ENCODE assay signal across 33 mouse cellular contexts in the genomic region with DNA sequence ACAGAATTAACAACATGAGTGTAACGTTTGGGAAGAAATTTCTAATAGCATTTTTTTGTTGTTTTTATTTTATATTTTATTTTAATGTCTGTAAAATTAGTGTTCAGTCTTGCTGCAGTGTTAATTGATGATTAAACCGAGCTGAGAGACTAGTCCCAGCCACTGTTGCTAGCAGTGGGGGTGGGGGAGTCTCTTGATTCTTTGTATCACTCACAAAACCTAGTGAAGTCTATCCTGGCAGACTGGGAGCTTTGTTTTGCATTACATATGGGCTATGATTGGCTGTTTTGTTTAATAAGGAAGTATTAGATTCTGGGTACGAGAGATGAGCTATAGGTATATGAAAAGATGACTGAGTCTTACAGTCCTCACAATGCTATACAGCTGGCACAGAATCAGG.
"Had no signal": no experiment of that assay in that cellular context is flagged by ENCODE, and none has a peak within 500 bp of the region (broad histone marks: within the 10 kb centered on the region; RNA-seq: fewer than 3 reads in every experiment).

No protein-coding gene starts in this region.

- H3K27me3 ChIP-seq: limb, embryonic 12.5 days; limb, embryonic 13.5 days; limb, embryonic 15.5 days; liver, embryonic 13.5 days; liver, embryonic 15.5 days; lung, embryonic 15.5 days; midbrain, embryonic 12.5 days; midbrain, embryonic 13.5 days; midbrain, embryonic 15.5 days; neural tube, embryonic 12.5 days; neural tube, embryonic 13.5 days had no signal

- H3K9ac ChIP-seq: limb, embryonic 12.5 days; limb, embryonic 13.5 days; limb, embryonic 15.5 days; liver, embryonic 12.5 days; liver, embryonic 13.5 days; liver, embryonic 14.5 days; liver, embryonic 15.5 days; liver, postnatal 0 days; lung, embryonic 14.5 days; lung, embryonic 15.5 days; midbrain, embryonic 12.5 days; midbrain, embryonic 13.5 days; midbrain, embryonic 15.5 days; neural tube, embryonic 12.5 days; neural tube, embryonic 13.5 days had no signal

- H3K27ac ChIP-seq: limb, embryonic 12.5 days; limb, embryonic 13.5 days; limb, embryonic 15.5 days; liver, embryonic 12.5 days; liver, embryonic 13.5 days; liver, embryonic 14.5 days; liver, embryonic 15.5 days; lung, embryonic 15.5 days; macrophage; midbrain, embryonic 10.5 days; midbrain, embryonic 12.5 days; midbrain, embryonic 13.5 days; midbrain, embryonic 15.5 days; neural tube, embryonic 12.5 days; neural tube, embryonic 13.5 days had no signal

- H3K36me3 ChIP-seq: limb, embryonic 10.5 days; limb, embryonic 12.5 days; limb, embryonic 13.5 days; limb, embryonic 15.5 days; liver, embryonic 12.5 days; liver, embryonic 13.5 days; liver, embryonic 15.5 days; lung, embryonic 15.5 days; midbrain, embryonic 10.5 days; midbrain, embryonic 12.5 days; midbrain, embryonic 13.5 days; midbrain, embryonic 15.5 days; neural tube, embryonic 12.5 days; neural tube, embryonic 13.5 days had no signal

- H3K9me3 ChIP-seq: limb, embryonic 10.5 days; limb, embryonic 12.5 days; limb, embryonic 13.5 days; limb, embryonic 15.5 days; liver, embryonic 12.5 days; liver, embryonic 13.5 days; liver, embryonic 15.5 days; lung, embryonic 15.5 days; megakaryocyte, embryonic 14.5 days; midbrain, embryonic 10.5 days; midbrain, embryonic 12.5 days; midbrain, embryonic 13.5 days; midbrain, embryonic 15.5 days; neural tube, embryonic 12.5 days; neural tube, embryonic 13.5 days had no signal

- H3K4me2 ChIP-seq: limb, embryonic 12.5 days; limb, embryonic 13.5 days; limb, embryonic 15.5 days; liver, embryonic 11.5 days; liver, embryonic 12.5 days; liver, embryonic 13.5 days; liver, embryonic 15.5 days; lung, embryonic 14.5 days; lung, embryonic 15.5 days; midbrain, embryonic 11.5 days; midbrain, embryonic 12.5 days; midbrain, embryonic 13.5 days; midbrain, embryonic 15.5 days; neural tube, embryonic 12.5 days; neural tube, embryonic 13.5 days had no signal

- H3K4me1 ChIP-seq: liver, embryonic 12.5 days; liver, embryonic 13.5 days; liver, embryonic 15.5 days; megakaryocyte, embryonic 14.5 days; midbrain, embryonic 15.5 days had no signal

- DNase-seq: left cerebral cortex, postnatal 4 days; liver; liver, embryonic 13.5 days; liver, postnatal 0 days; lung, adult 18-20 months; lung, adult 2 months; lung, embryonic 14.5 days; lung, postnatal 10 days; lung, postnatal 14 days; lung, postnatal 36 days; lung, postnatal 4 days; midbrain, embryonic 14.5 days had no signal

- ATAC-seq: liver, embryonic 12.5 days; liver, postnatal 0 days; lung, postnatal 0 days; midbrain, embryonic 13.5 days; midbrain, embryonic 15.5 days; midbrain, embryonic 16.5 days had no signal

- H3K4me3 ChIP-seq: limb, embryonic 10.5 days; limb, embryonic 12.5 days; limb, embryonic 13.5 days; limb, embryonic 15.5 days; liver, embryonic 12.5 days; liver, embryonic 13.5 days; liver, embryonic 15.5 days; lung, embryonic 15.5 days; megakaryocyte, embryonic 14.5 days; midbrain, embryonic 10.5 days; midbrain, embryonic 12.5 days; midbrain, embryonic 13.5 days; midbrain, embryonic 15.5 days; myocyte; neural tube, embryonic 12.5 days; neural tube, embryonic 13.5 days had no signal
